Mouse (Mus musculus): ENCODE measurements at regions not wholly inside any gene's neighbourhood (a gene's known extent, or its start where the extent isn't known, plus 50 kb on each side); places are given as distances from the start of the nearest gene placed in this dataset.
A peak's percentile ranks its signal among the peaks of the same experiment; 100 is the strongest.

GRCm38 (mm10) chr3:132237344-132237743 is 152.3 kb downstream of the Dkk2 start:
- no peak for DNase-seq (ENCODE audit: extremely low spot score, low read depth, low spot score)

GRCm38 (mm10) chr3:132257834-132258233 is 172.7 kb downstream of the Dkk2 start:
- no peak for DNase-seq (ENCODE audit: extremely low spot score, low read depth, low spot score)

- no peak for DNase-seq (ENCODE audit: extremely low spot score, low read depth, low spot score)
These were observed 184.5 kb downstream of the Dkk2 start for GRCm38 (mm10) chr3:132269641-132270040.

GRCm38 (mm10) chr3:132274786-132275185 is 189.7 kb downstream of the Dkk2 start:
- no peak for DNase-seq (ENCODE audit: extremely low spot score, low read depth, low spot score)

DNA sequence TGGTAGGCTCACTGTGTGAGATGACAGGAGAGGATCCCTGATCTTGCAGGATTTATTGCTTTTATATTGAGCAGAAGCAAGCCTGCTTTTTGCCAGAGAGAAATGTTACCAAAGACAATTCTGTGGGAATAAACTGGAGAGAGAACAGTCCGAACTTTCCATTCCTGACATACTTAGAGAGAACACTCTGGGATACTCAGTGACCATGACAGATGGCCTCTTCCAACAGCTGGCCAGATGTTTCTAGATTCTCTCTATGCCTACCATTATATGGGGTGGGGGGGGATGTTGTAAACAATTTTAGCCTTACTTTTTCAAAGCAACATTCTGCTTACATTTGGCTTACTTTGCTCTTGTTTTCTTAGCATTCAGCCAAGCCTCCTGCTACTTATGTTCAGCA is 192.7 kb downstream of the Dkk2 start:
- DNase-seq (ENCODE audit: extremely low spot score, low read depth, low spot score): no peak

- peak; percentile 42 for DNase-seq (ENCODE audit: extremely low spot score, low read depth, low spot score)
These were observed 202.6 kb downstream of the Dkk2 start for GRCm38 (mm10) chr3:132287714-132288113.

GRCm38 (mm10) chr3:132326961-132327360 is 241.9 kb downstream of the Dkk2 start:
- no peak for DNase-seq (ENCODE audit: extremely low spot score, low read depth, low spot score)

DNA sequence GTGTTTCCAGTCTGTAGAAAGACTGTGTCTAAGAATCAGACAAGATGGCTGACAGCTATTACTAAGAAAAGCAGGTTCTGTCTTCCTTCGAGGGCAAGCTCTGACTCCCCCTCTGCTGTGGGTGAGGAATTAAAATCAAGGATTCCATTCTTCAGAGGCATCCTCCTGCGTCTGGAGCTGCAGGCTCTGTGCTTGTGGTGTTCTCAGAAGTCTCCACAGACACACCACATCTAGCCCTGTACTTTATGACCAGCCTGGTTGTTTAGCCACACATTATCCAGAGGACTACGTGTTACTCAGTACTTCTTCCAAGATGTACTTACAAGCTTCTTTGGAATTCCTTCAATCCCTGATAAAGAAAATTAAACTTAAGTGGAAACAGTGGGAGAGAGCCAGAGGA is 258.5 kb downstream of the Dkk2 start:
- DNase-seq (ENCODE audit: extremely low spot score, low read depth, low spot score): no peak

DNA sequence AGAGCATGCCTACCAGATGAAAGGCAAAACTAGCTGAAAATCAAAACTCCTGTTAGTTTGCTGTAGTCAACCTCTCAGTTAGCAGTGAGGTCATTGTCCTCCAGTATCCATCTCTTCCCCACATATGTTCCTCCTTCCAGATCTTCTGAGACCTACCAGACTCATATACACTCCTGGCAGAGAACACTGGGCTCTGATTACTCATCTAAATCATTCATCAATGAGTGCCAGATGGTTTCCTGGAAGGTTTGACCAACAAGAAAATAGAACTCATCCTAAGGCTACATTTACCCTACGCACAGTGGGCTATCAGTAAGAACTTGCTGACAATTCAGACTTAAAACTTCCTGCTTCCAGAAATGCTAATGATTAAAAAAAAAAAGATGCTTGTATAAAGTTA is 260.8 kb downstream of the Dkk2 start:
- no peak for DNase-seq (ENCODE audit: extremely low spot score, low read depth, low spot score)

- DNase-seq (ENCODE audit: extremely low spot score, low read depth, low spot score): no peak
These were observed 264.5 kb downstream of the Dkk2 start for GRCm38 (mm10) chr3:132349602-132350001.

GRCm38 (mm10) chr3:132353204-132353603 is 268.1 kb downstream of the Dkk2 start:
- no peak for DNase-seq (ENCODE audit: extremely low spot score, low read depth, low spot score)

GRCm38 (mm10) chr3:132359596-132359995 is 270.0 kb upstream of the Gimd1 start:
- no peak for DNase-seq (ENCODE audit: extremely low spot score, low read depth, low spot score)

DNA sequence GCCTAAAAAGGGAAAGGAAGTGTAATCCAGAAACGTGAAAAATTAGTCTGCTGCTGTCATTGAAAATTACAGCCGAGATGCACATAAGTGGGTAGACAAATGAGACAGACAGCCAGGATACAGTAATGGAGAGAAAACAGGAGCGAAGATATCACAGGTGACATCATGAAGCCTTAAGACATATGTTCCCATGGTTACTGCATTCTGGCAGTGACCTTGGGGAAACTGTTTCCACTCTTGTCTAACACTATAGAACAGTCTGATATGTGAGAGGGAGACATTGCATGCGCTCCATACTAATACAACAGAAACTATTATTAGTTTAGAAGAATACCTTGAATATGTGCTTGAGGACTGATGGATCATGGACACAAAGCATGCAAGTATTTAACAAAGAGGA is 254.0 kb upstream of the Gimd1 start:
- no peak for DNase-seq (ENCODE audit: extremely low spot score, low read depth, low spot score)

GRCm38 (mm10) chr3:132417742-132418141 is 211.9 kb upstream of the Gimd1 start:
- no peak for DNase-seq (ENCODE audit: extremely low spot score, low read depth, low spot score)

GRCm38 (mm10) chr3:132425819-132426671 is 203.6 kb upstream of the Gimd1 start:
- DNase-seq (ENCODE audit: extremely low spot score, low read depth, low spot score): no peak

GRCm38 (mm10) chr3:132427244-132427643 is 202.4 kb upstream of the Gimd1 start:
- no peak for DNase-seq (ENCODE audit: extremely low spot score, low read depth, low spot score)

DNA sequence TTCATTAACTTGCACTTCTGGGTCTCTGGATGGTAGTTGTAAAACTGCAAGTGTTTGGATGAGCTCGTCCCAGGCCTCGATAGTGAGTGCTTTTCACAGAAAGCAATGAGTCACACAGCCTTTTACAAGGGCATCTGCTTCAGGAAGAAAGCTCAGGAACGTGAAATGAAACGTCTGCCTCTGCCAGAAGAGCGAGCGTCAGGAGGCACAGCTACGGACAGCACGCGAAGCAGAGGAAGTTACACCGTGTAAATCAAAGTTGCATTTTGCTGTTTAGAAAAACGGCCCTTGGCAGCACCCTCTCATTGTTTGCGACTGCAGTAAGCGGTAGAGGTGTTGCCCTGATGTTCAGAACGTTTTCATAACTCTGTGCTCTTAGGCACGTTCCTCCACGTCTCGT is 201.5 kb upstream of the Gimd1 start:
- DNase-seq (ENCODE audit: extremely low spot score, low read depth, low spot score): no peak

GRCm38 (mm10) chr3:132431805-132432204 is 197.8 kb upstream of the Gimd1 start:
- no peak for DNase-seq (ENCODE audit: extremely low spot score, low read depth, low spot score)

DNA sequence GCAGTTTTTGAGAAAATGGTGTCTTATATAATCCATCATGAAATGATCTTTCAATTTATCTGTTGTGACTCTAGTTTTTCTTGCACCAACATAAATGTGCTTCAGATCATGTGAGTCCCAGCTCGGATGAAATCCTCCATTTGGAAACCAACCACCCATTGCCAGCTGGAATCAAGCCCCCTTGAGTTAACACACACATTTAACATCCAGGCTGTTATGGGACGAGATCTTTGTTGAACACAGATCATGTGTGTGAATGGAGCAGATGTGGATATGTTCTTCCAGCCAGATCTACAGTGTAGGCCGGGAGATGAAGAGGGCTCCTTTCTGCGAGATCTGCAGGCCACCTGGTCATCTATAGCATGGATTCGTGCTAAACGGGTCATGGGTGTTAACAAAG is 188.4 kb upstream of the Gimd1 start:
- DNase-seq (ENCODE audit: extremely low spot score, low read depth, low spot score): no peak

GRCm38 (mm10) chr3:132453927-132454326 is 175.7 kb upstream of the Gimd1 start:
- DNase-seq (ENCODE audit: extremely low spot score, low read depth, low spot score): no peak

DNA sequence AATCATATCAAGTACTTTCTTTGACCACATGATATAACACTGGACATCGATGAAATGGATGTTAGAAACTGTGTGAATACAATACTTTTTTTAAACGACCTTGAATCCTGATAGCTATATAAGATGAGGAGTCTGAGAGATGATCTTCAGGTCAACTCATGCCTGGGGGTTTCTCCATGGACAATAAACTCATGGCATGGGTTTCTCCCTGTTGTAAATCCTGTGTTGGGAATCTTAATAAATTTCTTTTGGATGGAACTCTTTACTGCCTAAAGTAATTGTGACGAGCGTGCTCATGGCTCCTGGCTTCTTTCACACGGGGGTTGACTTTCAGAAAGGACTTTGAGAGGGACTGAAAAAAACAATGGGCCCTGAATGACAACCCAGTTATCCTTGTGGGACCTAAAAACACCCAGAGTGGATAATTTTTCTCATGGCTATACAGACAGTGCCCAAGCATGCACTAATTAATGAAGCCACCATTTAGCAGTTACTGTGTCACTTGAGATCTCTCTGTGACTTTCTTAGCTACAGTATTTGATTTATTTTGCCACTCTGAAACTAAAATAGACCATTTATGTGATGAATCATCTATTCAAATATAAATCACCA is 167.2 kb upstream of the Gimd1 start:
- no peak for DNase-seq (ENCODE audit: extremely low spot score, low read depth, low spot score)

GRCm38 (mm10) chr3:132471070-132471469 is 158.6 kb upstream of the Gimd1 start:
- no peak for DNase-seq (ENCODE audit: extremely low spot score, low read depth, low spot score)

DNA sequence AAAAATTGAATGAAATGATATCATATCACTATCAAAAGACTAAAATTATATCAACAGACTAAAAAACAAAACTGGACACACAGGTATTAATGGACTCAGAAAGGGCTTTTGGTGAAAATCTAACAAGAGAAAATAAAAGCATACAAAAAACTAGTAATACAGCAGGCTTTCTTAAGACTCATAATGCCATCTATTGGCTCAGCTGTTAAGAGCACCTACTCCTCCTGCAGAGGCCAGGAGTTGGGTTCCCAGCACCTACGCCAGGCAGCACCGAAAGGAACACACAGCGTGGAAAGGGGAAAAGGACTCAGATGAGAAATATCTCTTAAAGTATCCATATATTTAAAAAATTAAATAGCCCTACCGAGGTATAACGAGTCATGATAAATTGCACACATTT is 151.9 kb upstream of the Gimd1 start:
- DNase-seq (ENCODE audit: extremely low spot score, low read depth, low spot score): no peak

Data from hindlimb bud, embryonic 11.5 days (tissue).